11 mouse cellular contexts compared by ENCODE assay signal in genomic region chr8:120847735-120848134, GRCm38 (mm10).
DNase-seq lines count a peak whose midpoint lies in the region; ATAC-seq lines count a peak whose summit lies in the region.
"Had no signal": no experiment of that assay in that cellular context is flagged by ENCODE, and none has a peak within 500 bp of the region (broad histone marks: within the 10 kb centered on the region; RNA-seq: fewer than 3 reads in every experiment).

No protein-coding gene starts in this region.

- intact Hi-C loops in left cerebral cortex, postnatal 4 days (cut with DNase I): no loop called here
- intact Hi-C loops in left cerebral cortex, postnatal 10 days (cut with DNase I): no loop called here
- intact Hi-C loops in gastrocnemius, postnatal 36 days (cut with DNase I): no loop called here

- H3K4me3 ChIP-seq in embryonic facial prominence, embryonic 10.5 days: peak overlapping the region; percentile 18; the same call in 1 of the 2 replicates
- no peak overlapping the region for H3K4me3 ChIP-seq in neural tube, embryonic 13.5 days

- H3K36me3 ChIP-seq in embryonic facial prominence, embryonic 10.5 days (replicated peaks): no peaks in the 10 kb centered on the region
- no peaks in the 10 kb centered on the region for H3K36me3 ChIP-seq in neural tube, embryonic 13.5 days

- H3K9me3 ChIP-seq in embryonic facial prominence, embryonic 10.5 days: no peaks in the 10 kb centered on the region
- H3K9me3 ChIP-seq in neural tube, embryonic 13.5 days: no peaks in the 10 kb centered on the region

- 9% methylated on average over 13 of the region's 14 CpGs for WGBS in embryonic facial prominence, embryonic 10.5 days
- WGBS in neural tube, embryonic 13.5 days: 7% methylated on average over 13 of the region's 14 CpGs

- peak overlapping the region; percentile 13; the same call in 1 of the 2 replicates for H3K4me2 ChIP-seq in neural tube, embryonic 13.5 days

- H3K9ac ChIP-seq in neural tube, embryonic 13.5 days: no peak overlapping the region; the same call in 1 of the 2 replicates

- peaks cover 55% of the 10 kb centered on the region for H3K4me1 ChIP-seq in embryonic facial prominence, embryonic 10.5 days
- H3K4me1 ChIP-seq in neural tube, embryonic 13.5 days (replicated peaks): peaks cover 17% of the 10 kb centered on the region

- DNase-seq in left cerebral cortex, postnatal 4 days: peak; percentile 40
- no peak for DNase-seq in left cerebral cortex, postnatal 10 days (ENCODE audit: extremely low spot score in 1 of 2, low spot score in 2 of 2)
- DNase-seq in embryonic facial prominence, embryonic 10.5 days (ENCODE audit: low spot score): peak; percentile 79
- DNase-seq in kidney, postnatal 14 days: peak; percentile 20
- no peak for DNase-seq in gastrocnemius, postnatal 36 days
- no peak for DNase-seq in adrenal gland, adult 18-20 months (ENCODE audit: low spot score in 2 of 2)
- DNase-seq in ovary, postnatal 36 days (ENCODE audit: low spot score): no peak
- DNase-seq: cerebellum, adult 2 months; thymus, postnatal 4 days had no signal

- peak overlapping the region; percentile 57 for H3K27ac ChIP-seq in embryonic facial prominence, embryonic 10.5 days (replicated peaks)
- no peak overlapping the region for H3K27ac ChIP-seq in neural tube, embryonic 13.5 days (replicated peaks)
- H3K27ac ChIP-seq: macrophage had no signal

- peak; percentile 43; the same call in 1 of the 2 replicates for ATAC-seq in neural tube, embryonic 13.5 days (ENCODE audit: low read depth)

- peaks cover 86% of the 10 kb centered on the region for H3K27me3 ChIP-seq in embryonic facial prominence, embryonic 10.5 days (replicated peaks; ENCODE audit: low read depth, poor library complexity, severe bottlenecking)
- peaks cover 17% of the 10 kb centered on the region for H3K27me3 ChIP-seq in neural tube, embryonic 13.5 days

Comparison
In these comparisons a context has a peak if more than half of its experiments do, and no peak if none do; other contexts are left out.
1. DNase-seq: peak in left cerebral cortex, postnatal 4 days (single experiment), embryonic facial prominence, embryonic 10.5 days (single experiment) and kidney, postnatal 14 days (single experiment); none in left cerebral cortex, postnatal 10 days (0 of 2), gastrocnemius, postnatal 36 days (0 of 2), adrenal gland, adult 18-20 months (0 of 2) and ovary, postnatal 36 days (single experiment).